Mouse (Mus musculus): Measurements from ENCODE around the gene Efna3. TPM values are rescaled to one million over a fixed set of nuclear protein-coding genes. Genes with fewer than 3 reads are reported as not detected.

The Efna3 gene
- polyA plus RNA-seq, 1 experiment from 2014 or later = 49.7 TPM

- Histone ChIP-seq H3K4me1 (replicated peaks) (peaks cover 27% of the 10 kb centered on the region), H3K36me3 (peaks cover 12% of the 10 kb centered on the region), H3K9me3 (no peaks in the 10 kb centered on the region), H3K4me2 (peak within 1 kb of the TSS; percentile 91), H3K9ac (peak within 1 kb of the TSS; percentile 82), H3K27ac (peak within 1 kb of the TSS; percentile 90), H3K4me3 (peak within 1 kb of the TSS; percentile 61), H3K27me3 (peaks cover 50% of the 10 kb centered on the region)
- 1% methylated on average over 52 of the region's 59 CpGs for WGBS
- ATAC-seq (ENCODE audit: low FRiP score) = peak; percentile 88
Measured at GRCm38 (mm10) chr3:89349869-89350501, 27.2 kb upstream of the Efna3 start, which contains the start of gene Adam15. Adam15 (minus strand) TSS chr3:89349996.

- peaks cover 20% of the 10 kb centered on the region for H3K36me3 ChIP-seq
- H3K4me2 ChIP-seq = peak overlapping the region; percentile 91
- peak overlapping the region; percentile 61 for H3K4me3 ChIP-seq
- peak; percentile 43 for ATAC-seq (ENCODE audit: low FRiP score)
- WGBS = 1% methylated on average over 38 of the region's 38 CpGs
- H3K9me3 ChIP-seq = no peaks in the 10 kb centered on the region
- H3K27me3 ChIP-seq = peaks cover 50% of the 10 kb centered on the region
- peak overlapping the region; percentile 82 for H3K9ac ChIP-seq
- peak overlapping the region; percentile 90; the same call in 1 of the 2 replicates for H3K27ac ChIP-seq
- peaks cover 25% of the 10 kb centered on the region for H3K4me1 ChIP-seq (replicated peaks)
Measured at GRCm38 (mm10) chr3:89348911-89349868, 26.4 kb upstream of the Efna3 start.

- no peak for ATAC-seq (ENCODE audit: low FRiP score)
- Histone ChIP-seq H3K36me3 (peaks cover 30% of the 10 kb centered on the region), H3K9ac (0 out of 2 replicates have a peak overlapping the region, but pooled peaks have one; percentile 82), H3K27ac (no peak overlapping the region), H3K9me3 (no peaks in the 10 kb centered on the region), H3K4me3 (no peak overlapping the region), H3K4me1 (replicated peaks) (peaks cover 25% of the 10 kb centered on the region), H3K27me3 (peaks cover 44% of the 10 kb centered on the region), H3K4me2 (no peak overlapping the region)
- 58% methylated on average over 1 of the region's 1 CpGs for whole genome bisulfite sequencing
Measured at GRCm38 (mm10) chr3:89347916-89348315, 25.2 kb upstream of the Efna3 start.

- peaks cover 26% of the 10 kb centered on the region for H3K4me1 ChIP-seq (replicated peaks)
- H3K4me3 ChIP-seq = no peak overlapping the region
- no peak overlapping the region for H3K9ac ChIP-seq
- H3K36me3 ChIP-seq = peaks cover 30% of the 10 kb centered on the region
- no peak overlapping the region for H3K4me2 ChIP-seq
- no peak for ATAC-seq (ENCODE audit: low FRiP score)
- 84% methylated on average over 10 of the region's 10 CpGs for WGBS
- peaks cover 36% of the 10 kb centered on the region for H3K27me3 ChIP-seq
- H3K27ac ChIP-seq = no peak overlapping the region
- no peaks in the 10 kb centered on the region for H3K9me3 ChIP-seq
Measured at GRCm38 (mm10) chr3:89346815-89347540, 24.2 kb upstream of the Efna3 start.

GRCm38 (mm10) chr3:89343279-89343678 is 20.5 kb upstream of the Efna3 start:
- Histone ChIP-seq H3K9ac (0 out of 2 replicates have a peak overlapping the region, but pooled peaks have one; percentile 39), H3K9me3 (no peaks in the 10 kb centered on the region), H3K27me3 (peaks cover 14% of the 10 kb centered on the region), H3K4me2 (no peak overlapping the region), H3K4me1 (replicated peaks) (peaks cover 35% of the 10 kb centered on the region), H3K4me3 (no peak overlapping the region), H3K27ac (no peak overlapping the region), H3K36me3 (peaks cover 30% of the 10 kb centered on the region)
- no peak for ATAC-seq (ENCODE audit: low FRiP score)
- 90% methylated on average over 7 of the region's 7 CpGs for WGBS

GRCm38 (mm10) chr3:89341794-89342193 is 19.0 kb upstream of the Efna3 start:
- H3K4me1 ChIP-seq (replicated peaks) = peaks cover 47% of the 10 kb centered on the region

GRCm38 (mm10) chr3:89340465-89340864 is 17.7 kb upstream of the Efna3 start:
- ATAC-seq (ENCODE audit: low FRiP score) = peak; percentile 45
- H3K9ac ChIP-seq = peak overlapping the region; percentile 63
- H3K4me1 ChIP-seq (replicated peaks) = peaks cover 60% of the 10 kb centered on the region
- peak overlapping the region; percentile 3; the same call in 1 of the 2 replicates for H3K27ac ChIP-seq
- H3K27me3 ChIP-seq = no peaks in the 10 kb centered on the region
- WGBS = 2% methylated on average over 11 of the region's 11 CpGs
- H3K9me3 ChIP-seq = no peaks in the 10 kb centered on the region
- peak overlapping the region; percentile 80 for H3K4me2 ChIP-seq
- H3K4me3 ChIP-seq = peak overlapping the region; percentile 37
- H3K36me3 ChIP-seq = peaks cover 22% of the 10 kb centered on the region

More at GRCm38 (mm10) chr3:89341794-89342193, 19.0 kb upstream of the Efna3 start:
- Histone ChIP-seq H3K9ac (peak overlapping the region; percentile 63), H3K9me3 (no peaks in the 10 kb centered on the region), H3K4me3 (no peak overlapping the region), H3K27me3 (peaks cover 1% of the 10 kb centered on the region; the same call in 1 of the 2 replicates), H3K36me3 (peaks cover 30% of the 10 kb centered on the region), H3K27ac (no peak overlapping the region), H3K4me2 (no peak overlapping the region)
- no peak for ATAC-seq (ENCODE audit: low FRiP score)
- WGBS = 83% methylated on average over 4 of the region's 4 CpGs

- no peak for ATAC-seq (ENCODE audit: low FRiP score)
- Histone ChIP-seq H3K9ac (no peak overlapping the region), H3K9me3 (no peaks in the 10 kb centered on the region), H3K27ac (no peak overlapping the region), H3K4me2 (peak overlapping the region; percentile 80), H3K4me1 (replicated peaks) (peaks cover 67% of the 10 kb centered on the region), H3K36me3 (peaks cover 13% of the 10 kb centered on the region), H3K27me3 (no peaks in the 10 kb centered on the region), H3K4me3 (no peak overlapping the region)
- WGBS = 20% methylated on average over 8 of the region's 8 CpGs
Measured at GRCm38 (mm10) chr3:89339416-89339815, 16.7 kb upstream of the Efna3 start.

- Histone ChIP-seq H3K27me3 (no peaks in the 10 kb centered on the region), H3K9ac (peak within 1 kb of the TSS; percentile 87), H3K27ac (peak within 1 kb of the TSS; percentile 83), H3K36me3 (peaks cover 8% of the 10 kb centered on the region), H3K9me3 (no peaks in the 10 kb centered on the region), H3K4me2 (peak within 1 kb of the TSS; percentile 80), H3K4me1 (replicated peaks) (peaks cover 78% of the 10 kb centered on the region), H3K4me3 (peak within 1 kb of the TSS; percentile 65)
- WGBS = under 1% methylated on average over 38 of the region's 44 CpGs
- ATAC-seq (ENCODE audit: low FRiP score) = peak; percentile 75
Measured at GRCm38 (mm10) chr3:89337721-89338578, 15.2 kb upstream of the Efna3 start, which contains the start of gene Efna4. Efna4 (minus strand) TSS chr3:89338028.

GRCm38 (mm10) chr3:89337062-89337720 is 14.4 kb upstream of the Efna3 start:
- no peak; the same call in 1 of the 2 replicates for ATAC-seq (ENCODE audit: low FRiP score)
- under 1% methylated on average over 19 of the region's 21 CpGs for WGBS

More at GRCm38 (mm10) chr3:89337062-89337720, 14.4 kb upstream of the Efna3 start:
- H3K27ac ChIP-seq = peak overlapping the region; percentile 83
- H3K27me3 ChIP-seq = no peaks in the 10 kb centered on the region
- peak overlapping the region; percentile 80 for H3K4me2 ChIP-seq
- peak overlapping the region; percentile 87 for H3K9ac ChIP-seq
- peaks cover 85% of the 10 kb centered on the region for H3K4me1 ChIP-seq (replicated peaks)
- H3K9me3 ChIP-seq = no peaks in the 10 kb centered on the region
- H3K36me3 ChIP-seq = peaks cover 8% of the 10 kb centered on the region
- H3K4me3 ChIP-seq = peak overlapping the region; percentile 65

Measured in hindbrain, embryonic 13.5 days (tissue).